Mouse (Mus musculus): Measurements from ENCODE around the gene Fahd1.

Fahd1 gene

DNA sequence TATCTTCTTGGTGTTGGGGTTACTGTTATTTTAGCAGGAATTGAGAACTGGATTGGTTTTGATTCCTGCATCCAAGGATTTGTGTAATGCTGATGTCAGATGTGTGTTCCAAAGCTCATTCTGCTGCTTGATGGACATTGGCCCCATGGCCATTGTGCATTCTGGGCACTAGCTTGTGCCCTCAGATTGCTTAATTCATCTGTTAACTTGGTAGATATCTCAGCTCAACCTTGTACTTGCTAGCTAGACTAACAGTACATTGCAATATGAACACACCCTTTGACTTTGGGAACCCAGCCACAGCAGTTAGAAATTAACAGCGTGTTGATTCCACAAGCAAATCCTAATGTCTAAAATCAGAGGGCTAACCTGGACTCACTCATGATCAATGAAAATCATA, 2.8 kb downstream of the Fahd1 start:
- no peak for DNase-seq (ENCODE audit: low spot score)

DNA sequence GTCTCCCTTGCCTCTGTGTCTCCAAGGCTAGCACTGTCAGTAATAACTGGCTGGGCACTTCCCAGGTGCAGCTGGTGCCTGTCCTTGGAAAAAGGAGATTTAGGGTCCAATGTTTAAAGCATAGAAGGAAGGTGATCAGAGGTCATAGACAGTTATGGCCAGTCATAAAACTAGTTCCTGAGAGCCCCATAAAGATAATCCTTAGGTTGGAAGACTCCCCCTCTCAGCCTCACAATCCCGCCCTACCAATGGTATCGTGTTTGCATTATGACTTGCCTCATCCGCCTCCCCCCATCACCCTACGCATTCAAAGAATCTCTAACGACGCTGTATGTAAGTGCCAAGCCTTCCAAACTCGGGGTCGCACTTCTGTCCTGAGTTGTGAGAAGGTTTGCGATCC, 5.6 kb downstream of the Fahd1 start:
- no peak for DNase-seq (ENCODE audit: low spot score)

DNA sequence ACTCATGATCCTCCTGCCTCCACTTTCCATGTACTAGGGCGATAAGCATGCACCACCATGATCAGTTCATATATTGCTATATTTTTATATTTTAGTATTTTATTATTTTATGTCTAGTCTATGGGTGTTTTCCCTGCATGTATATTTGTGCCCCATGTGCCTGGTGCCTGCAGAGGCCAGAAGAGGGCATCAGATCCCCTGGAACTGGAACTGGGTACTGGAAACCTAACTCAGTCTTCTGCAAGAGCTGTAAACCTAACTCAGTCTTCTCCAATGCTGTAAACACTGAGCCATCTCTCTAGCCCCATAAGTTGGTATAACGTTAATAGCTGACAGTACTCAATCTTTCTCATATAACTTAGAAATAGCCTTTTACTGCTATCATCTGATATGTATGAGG, 7.5 kb downstream of the Fahd1 start:
- DNase-seq (ENCODE audit: low spot score), result no peak

DNA sequence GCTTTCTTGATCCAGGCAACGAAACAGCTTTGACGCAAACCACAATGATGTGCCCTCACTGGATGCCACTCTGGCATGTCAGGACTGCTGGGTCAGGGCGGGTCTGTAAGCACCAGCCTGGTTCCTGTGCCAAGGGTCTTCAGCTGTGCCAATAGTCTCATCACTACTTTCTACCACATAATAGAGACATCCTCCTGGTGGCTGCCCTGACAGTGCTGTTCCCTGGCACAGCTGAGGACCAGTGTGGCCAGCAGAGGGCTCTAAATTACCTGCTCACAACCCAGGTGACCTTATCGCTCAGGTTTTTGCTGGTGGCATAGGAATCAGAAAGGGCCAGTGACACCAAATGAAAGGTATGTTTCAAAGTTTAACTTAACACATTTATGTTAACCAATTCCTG, 9.0 kb downstream of the Fahd1 start:
- DNase-seq (ENCODE audit: low spot score), result no peak

DNA sequence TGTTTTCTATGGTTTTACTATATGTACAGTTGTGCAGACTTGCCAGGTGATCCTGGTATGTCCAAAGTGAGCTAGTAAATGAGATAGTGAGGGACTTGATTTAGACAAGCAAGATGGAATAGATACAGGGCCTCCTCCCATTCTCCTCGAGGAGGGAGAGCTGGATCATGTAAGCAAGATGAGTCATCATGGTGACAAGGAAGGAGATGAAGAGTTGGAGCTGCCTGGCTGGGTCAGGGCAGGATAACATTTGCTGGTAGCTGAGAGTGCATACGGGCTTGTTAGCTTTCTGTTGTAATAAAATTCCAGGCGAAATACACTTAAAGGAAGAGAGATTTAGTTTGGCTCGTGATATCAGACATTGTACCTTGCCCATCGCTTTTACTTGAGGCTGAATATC, 9.8 kb downstream of the Fahd1 start:
- no peak for DNase-seq (ENCODE audit: low spot score)

DNA sequence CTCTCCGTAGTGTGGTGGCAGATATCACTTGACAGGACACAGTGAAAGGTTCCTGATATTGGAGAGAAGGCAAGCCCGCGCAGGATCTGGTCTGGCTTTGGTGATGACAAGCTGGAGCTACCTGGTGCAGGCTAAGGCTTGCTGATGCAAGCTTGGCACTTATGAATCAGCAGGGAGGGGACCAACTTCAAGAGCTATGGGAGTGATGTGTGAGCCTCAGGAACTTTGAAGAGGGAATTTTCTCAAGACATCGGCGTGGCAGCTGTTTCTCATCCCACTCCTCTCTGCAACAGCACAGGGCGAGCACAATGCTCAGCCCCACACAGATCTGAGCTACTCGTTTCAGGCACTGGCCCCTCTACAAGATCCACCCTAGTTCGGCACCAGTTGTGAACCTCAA, 10.3 kb downstream of the Fahd1 start, which contains the start of gene Hagh:
Hagh (plus strand) TSS at position 302 of the 400 bp plus-strand sequence.
- no peak for DNase-seq (ENCODE audit: low spot score)

DNA sequence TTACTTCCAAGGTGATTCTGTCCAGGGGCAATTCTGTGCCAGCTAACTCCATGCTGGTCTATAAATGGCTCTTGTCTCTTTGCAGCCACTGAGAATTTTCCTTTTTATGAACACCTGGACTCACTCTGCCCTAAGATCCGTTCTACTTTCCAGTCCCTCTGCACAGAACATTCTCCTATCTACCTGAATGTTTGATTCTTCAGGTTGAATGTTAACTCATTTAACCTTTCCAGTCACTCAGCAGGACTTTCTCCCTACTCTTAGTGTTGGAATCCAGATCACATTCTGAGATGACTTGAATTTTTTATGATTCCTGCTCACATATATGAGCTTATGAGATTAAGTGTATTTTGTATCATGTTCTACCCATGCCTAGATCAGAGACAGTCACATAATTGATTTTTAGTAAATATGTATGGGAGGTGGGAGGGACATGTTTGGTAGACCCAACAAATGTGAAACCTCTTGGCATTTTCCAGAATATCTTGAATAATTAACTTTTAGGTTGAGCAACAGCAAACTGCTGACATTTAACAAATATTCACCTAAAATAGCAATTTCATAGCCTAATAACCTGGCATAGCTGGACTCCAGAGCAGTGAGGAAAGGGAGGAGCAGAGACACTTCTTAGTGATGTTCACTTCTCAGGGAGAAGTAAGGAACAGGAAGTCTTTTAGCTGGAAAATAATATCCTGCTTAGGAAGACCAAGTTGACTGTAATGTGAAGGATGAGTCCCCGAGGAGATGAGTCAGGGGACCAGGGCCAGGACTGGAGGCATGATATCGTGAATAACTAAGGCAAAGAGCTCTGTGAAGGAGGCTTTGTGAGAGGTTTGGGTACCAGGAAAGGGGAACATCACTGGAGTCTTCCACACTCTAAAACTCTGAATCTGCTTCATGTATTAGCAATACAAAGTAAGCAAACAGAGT, 28.5 kb downstream of the Fahd1 start:
- no peak for DNase-seq (ENCODE audit: low spot score)

DNA sequence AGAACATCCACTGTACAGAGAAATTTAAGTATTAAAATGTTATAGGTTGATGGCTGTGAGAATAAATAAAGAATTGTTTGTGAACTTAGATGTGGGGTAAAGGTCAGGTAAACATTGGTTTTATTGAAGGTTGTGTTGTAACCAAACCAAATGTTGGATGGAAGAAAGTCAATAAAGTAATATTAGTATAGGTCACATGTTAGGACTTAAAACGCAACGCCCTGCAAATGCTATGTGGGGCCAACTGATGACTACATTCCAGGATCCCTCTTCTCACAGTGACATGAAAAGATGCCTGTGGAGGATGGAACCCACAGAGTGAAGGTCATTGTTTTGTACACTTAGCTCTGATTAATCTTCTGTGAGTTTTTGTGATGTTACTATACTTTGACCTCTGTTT, 30.7 kb downstream of the Fahd1 start:
- DNase-seq (ENCODE audit: low spot score), result no peak

DNA sequence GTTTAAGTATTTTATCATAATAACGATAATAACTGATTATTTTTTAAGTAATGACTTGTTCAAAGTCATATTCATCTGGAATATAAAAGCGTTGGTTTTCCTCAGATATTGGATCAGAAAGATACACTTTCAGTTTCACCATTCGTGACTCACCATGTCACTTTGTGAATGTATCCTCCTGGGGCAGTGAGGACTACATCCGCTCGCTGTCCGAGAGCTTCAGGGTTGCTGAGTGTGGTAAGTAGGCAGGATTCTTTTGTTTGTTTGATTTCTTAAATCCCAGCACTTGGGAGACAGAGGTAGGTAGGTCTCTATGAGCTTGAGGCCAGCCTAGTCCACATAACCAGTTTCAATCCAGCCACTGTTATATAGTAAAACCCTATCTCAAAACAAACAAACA, 32.0 kb downstream of the Fahd1 start:
- no peak for DNase-seq (ENCODE audit: low spot score)

DNA sequence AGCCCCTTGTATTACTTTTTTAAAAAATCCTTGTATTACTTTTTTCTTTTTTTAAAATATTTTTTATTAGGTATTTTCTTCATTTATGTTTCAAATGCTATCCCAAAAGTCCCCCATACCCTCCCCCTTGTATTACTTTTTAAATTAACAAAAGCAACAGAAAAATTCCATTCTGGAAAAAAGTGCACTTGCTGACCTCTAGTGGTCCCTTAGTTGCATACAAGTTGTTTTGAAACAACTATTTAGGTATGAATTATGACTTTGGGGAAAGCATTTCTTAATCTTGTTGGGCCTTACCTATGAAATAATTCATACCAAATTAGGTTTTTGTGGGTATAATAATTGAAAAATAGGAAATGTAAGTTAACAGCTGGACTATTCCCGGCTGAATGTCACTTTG, 32.7 kb downstream of the Fahd1 start:
- peak; percentile 47 for DNase-seq (ENCODE audit: low spot score)

DNA sequence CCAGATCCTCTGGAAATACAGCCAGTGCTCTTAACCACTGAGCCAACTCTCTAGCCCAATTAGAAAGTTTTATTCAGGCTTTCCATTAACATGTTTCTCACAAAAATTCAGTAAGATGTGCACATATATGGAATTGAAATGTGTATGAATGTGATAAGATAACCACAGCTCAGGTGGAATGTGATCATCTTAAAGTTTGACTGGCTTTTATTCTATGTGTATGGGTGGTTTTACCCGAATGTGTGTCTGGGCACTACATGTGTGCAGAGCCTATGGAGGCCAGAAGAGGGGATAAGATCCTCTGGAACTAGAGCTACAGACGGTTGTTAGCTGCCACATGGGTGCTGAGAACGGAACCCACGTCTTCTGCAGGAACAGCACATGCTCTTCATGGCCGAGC, 34.9 kb downstream of the Fahd1 start:
- no peak for DNase-seq (ENCODE audit: low spot score)

DNA sequence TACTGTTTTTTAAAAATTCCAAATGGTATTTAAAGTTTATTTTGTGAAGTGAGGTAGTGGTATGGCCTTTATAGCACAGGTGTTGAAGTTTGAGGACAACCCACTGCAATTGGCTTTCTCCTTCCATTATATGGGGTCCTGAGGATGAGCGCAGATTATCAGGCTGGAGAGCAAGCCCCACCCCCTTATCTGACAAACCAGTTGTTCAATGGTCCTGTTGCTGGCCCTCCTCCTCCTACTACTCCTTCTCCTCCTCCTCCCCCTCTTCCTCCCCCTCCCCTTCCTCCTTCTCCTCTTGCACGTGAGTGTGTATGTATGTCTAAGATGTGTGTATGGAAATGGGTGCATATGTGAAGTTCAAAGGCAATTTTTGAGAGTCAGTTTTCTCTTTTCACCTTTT, 37.9 kb downstream of the Fahd1 start:
- no peak for DNase-seq (ENCODE audit: low spot score)

DNA sequence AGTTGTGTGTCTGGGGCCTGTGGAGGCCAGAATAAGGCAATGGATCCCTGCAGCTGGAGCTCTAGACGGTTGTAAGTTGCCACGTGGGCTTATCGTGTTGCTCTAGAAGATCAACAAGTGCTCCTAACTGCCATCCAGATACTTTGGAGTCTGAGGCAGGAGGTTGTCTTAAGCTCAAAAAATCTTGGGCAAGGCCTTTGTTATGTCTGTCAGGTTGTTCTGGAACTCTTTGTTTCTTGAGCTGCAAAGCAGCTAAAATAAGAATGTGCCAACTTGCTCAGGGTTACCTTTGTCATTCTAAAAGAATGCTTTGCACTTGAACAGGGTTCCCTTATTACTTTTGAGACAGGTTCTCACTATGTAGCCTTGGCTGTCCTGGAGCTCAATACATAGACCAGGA, 39.0 kb downstream of the Fahd1 start:
- no peak for DNase-seq (ENCODE audit: low spot score)

DNA sequence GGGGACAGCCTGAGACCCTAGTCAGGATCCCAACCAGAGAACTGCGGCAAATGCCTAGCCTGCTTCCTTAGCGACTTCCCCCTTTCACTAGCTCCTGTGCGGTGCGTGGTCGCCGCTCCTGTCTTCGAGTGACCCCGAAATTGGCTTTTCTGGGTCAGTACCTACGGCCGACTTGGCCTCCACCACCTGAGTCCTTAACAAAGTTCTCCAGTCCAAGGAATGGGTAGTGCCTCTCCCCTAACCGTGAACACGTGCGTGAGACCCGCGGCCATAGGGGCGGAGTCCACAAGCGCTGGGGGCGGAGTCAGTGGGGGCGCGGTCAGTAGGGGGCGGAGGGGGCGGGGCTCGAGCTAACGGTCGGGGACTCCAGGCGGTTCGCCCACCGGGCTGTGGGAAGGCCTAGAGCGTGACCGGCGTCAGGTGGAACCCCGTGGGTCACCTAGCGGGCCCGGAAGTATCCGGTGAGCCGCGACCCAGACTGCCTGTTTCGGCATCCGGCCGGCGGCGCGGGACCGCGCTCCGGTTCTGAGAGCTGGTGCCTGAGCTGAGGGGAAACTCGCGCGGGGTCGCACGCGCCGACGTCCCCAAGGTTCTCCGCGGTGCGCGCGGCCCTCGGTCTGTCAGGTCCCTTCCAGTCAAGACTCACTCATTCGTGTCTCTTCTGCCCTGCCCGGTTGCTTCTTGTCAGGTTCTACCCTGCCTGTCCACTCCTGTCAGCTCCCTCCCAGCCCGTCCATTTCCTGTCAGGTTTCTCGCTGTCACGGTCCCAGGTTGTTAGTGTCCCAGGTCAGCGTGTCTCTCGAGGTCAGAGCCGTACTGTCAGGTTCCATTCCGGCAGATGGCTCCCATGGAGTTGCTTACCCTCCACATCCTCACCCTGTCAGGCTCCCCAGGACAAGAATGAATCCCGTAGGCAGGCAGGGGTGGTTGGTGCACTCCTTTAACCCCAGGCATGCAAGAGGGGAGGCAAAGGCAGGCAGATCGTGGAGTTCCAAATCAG, 45.9 kb downstream of the Fahd1 start, which contains the start of gene Meiob:
Meiob (plus strand) TSS at position 338 of the 1,000 bp plus-strand sequence.
- peak; percentile 92 for DNase-seq (ENCODE audit: low spot score)

DNA sequence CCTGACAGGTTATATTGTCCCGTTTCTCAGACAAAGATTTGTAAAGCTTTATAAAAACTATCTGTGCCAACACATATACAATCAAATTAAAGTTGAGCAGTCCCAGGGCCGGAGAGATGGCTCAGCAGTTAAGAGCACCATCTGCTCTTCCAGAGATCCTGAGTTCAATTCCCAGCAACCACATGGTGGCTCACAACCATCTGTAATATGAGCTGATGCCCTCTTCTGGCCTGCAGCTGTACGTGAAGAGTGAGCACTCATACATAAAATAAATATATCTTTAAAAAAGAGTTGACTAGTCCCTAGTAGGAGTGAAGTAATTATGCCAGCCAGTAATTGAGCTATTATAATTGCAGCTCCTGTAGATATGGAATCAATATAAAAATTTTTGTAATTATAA, 49.6 kb downstream of the Fahd1 start:
- DNase-seq (ENCODE audit: low spot score), result no peak

DNA sequence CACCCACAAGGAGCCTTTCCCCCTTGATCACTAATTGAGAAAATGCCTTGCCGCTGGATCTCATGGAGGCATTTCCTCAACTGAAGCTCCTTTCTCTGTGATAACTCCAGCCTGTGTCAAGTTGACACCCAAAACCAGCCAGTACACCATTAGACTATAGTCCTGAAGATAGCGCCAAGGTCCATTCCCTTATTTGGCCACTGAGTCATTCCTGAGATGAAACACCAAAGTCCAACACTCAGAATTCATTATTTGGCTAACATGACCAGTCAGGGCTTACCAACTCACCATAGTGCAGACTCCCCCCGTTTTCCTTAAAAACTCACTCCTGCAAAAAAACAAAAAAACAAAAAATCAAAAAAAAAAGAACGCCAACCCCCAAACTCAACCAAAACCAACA, 50.7 kb downstream of the Fahd1 start:
- no peak for DNase-seq (ENCODE audit: low spot score)

All from embryo, embryonic 10.5 days (tissue).